8 mouse cellular contexts compared by ENCODE assay signal in genomic region chr10:81571501-81571876, GRCm38 (mm10). TPM values are rescaled to one million over a fixed set of nuclear protein-coding genes. Genes with fewer than 3 reads are reported as not detected.
A peak's percentile ranks its signal among the peaks of the same experiment; 100 is the strongest.
DNase-seq lines count a peak whose midpoint lies in the region; ATAC-seq and TF ChIP-seq lines count a peak whose summit lies in the region.

No protein-coding gene starts in this region.

- H3K4me1 ChIP-seq in hindbrain, postnatal 0 days (ENCODE audit: insufficient read depth, low read length) = peaks cover 38% of the 10 kb centered on the region

- H3K27me3 ChIP-seq in hindbrain, postnatal 0 days (ENCODE audit: insufficient read depth, low read length) = peaks cover 13% of the 10 kb centered on the region; the same call in 1 of the 2 replicates

- peak overlapping the region; percentile 85 for H3K4me2 ChIP-seq in hindbrain, postnatal 0 days (ENCODE audit: low read depth, low read length)

- ATAC-seq in common myeloid progenitor, adult 5-6 weeks (replicated peaks; ENCODE audit: low read depth, poor library complexity, severe bottlenecking) = peak; percentile 89
- peak; percentile 95 for ATAC-seq in hindbrain, postnatal 0 days
- peak; percentile 85 for ATAC-seq in megakaryocyte, adult 5-6 weeks (ENCODE audit: poor library complexity, severe bottlenecking)

- peak; percentile 97 for DNase-seq in ZHBTc4 (ENCODE audit: low read depth, low spot score)
- peak; percentile 99 for DNase-seq in gastrocnemius, adult 2 months
- DNase-seq in hindbrain, postnatal 0 days (ENCODE audit: low spot score) = peak; percentile 100
- peak; percentile 97 to 98 for DNase-seq in left cerebral cortex, adult 2 months (ENCODE audit: extremely low spot score in 1 of 2, low spot score in 2 of 2)
- DNase-seq in right cerebral cortex, adult 2 months (ENCODE audit: low spot score in 2 of 2) = peak; percentile 99 to 100
- peak; percentile 99 for DNase-seq in urinary bladder, postnatal 14 days (ENCODE audit: low spot score)

- no peak for TF ChIP-seq CTCF in gastrocnemius, adult 2 months (IDR thresholded peaks at IDR 0.05)
- no peak for TF ChIP-seq CTCF in hindbrain, postnatal 0 days (IDR thresholded peaks at IDR 0.05; ENCODE audit: low read depth)
- TF ChIP-seq CTCF in left cerebral cortex, adult 2 months (IDR thresholded peaks at IDR 0.05) = no peak

- intact Hi-C loops in gastrocnemius, adult 2 months (cut with DNase I) = no loop called here
- intact Hi-C loops in left cerebral cortex, adult 2 months (cut with DNase I) = loop anchor here (1.0 to 2.0 kb wide), 2 partner anchors 29 to 33 kb away; no protein-coding TSS in a partner anchor

- no peaks in the 10 kb centered on the region for H3K9me3 ChIP-seq in hindbrain, postnatal 0 days (ENCODE audit: low read length)

- H3K27ac ChIP-seq in gastrocnemius, adult 2 months = peak overlapping the region; percentile 97
- peak overlapping the region; percentile 60; the same call in 1 of the 2 replicates for H3K27ac ChIP-seq in hindbrain, postnatal 0 days
- H3K27ac ChIP-seq in left cerebral cortex, adult 2 months = peak overlapping the region; percentile 82

- under 1% methylated on average over 18 of the region's 18 CpGs for WGBS in hindbrain, postnatal 0 days

- H3K36me3 ChIP-seq in hindbrain, postnatal 0 days (ENCODE audit: insufficient read depth, low read length) = 0 out of 2 replicates have a peak, but pooled peaks cover 4% of the 10 kb centered on the region

- H3K9ac ChIP-seq in hindbrain, postnatal 0 days (replicated peaks; ENCODE audit: low read length) = no peak overlapping the region

- peak overlapping the region; percentile 88 for H3K4me3 ChIP-seq in gastrocnemius, adult 2 months
- H3K4me3 ChIP-seq in hindbrain, postnatal 0 days (ENCODE audit: low read length) = peak overlapping the region; percentile 39
- peak overlapping the region; percentile 82 for H3K4me3 ChIP-seq in left cerebral cortex, adult 2 months

RNA-seq across cellular contexts. Expression of gene Tle2, which starts 2.9 kb away (rescaled TPM):
- 1.5 and 3.3 TPM in 2 replicates for total RNA-seq in common myeloid progenitor, adult 5-6 weeks (2017)
- total RNA-seq in gastrocnemius, adult 2 months (2021) = 1 to 10 TPM; 5.6 to 7.3 TPM
- 28.8 and 41.8 TPM in 2 replicates for total RNA-seq in hindbrain, postnatal 0 days (2014; rRNA removed)
- polyA plus RNA-seq in hindbrain, postnatal 0 days (2015; fragmentation: Nextera tagmentation; extraction: Ambion mirVana) = 43.7 and 45.5 TPM in 2 replicates
- total RNA-seq in left cerebral cortex, adult 2 months (2021) = 10 to 100 TPM; 36.2 to 40.7 TPM
- 1.1 and 3.3 TPM in 2 replicates for total RNA-seq in megakaryocyte, adult 5-6 weeks (2015)
- 0.51 and 1.8 TPM in 2 replicates for total RNA-seq in megakaryocyte, adult 5-6 weeks (2017)

RNA-seq across cellular contexts. Expression of gene Aes, which starts 12.2 kb away (rescaled TPM):
- total RNA-seq in common myeloid progenitor, adult 5-6 weeks (2017) = 134 and 183 TPM in 2 replicates
- total RNA-seq in gastrocnemius, adult 2 months (2021) = 100 to 1,000 TPM; 847 to 871 TPM
- total RNA-seq in hindbrain, postnatal 0 days (2014; rRNA removed) = 611 and 635 TPM in 2 replicates
- 803 and 834 TPM in 2 replicates for polyA plus RNA-seq in hindbrain, postnatal 0 days (2015; fragmentation: Nextera tagmentation; extraction: Ambion mirVana)
- total RNA-seq in left cerebral cortex, adult 2 months (2021) = 100 to 1,000 TPM; 637 to 727 TPM
- total RNA-seq in megakaryocyte, adult 5-6 weeks (2015) = 345 and 384 TPM in 2 replicates
- 238 and 282 TPM in 2 replicates for total RNA-seq in megakaryocyte, adult 5-6 weeks (2017)

RNA-seq across cellular contexts. Expression of gene Gna11, which starts 26.5 kb away (rescaled TPM):
- 5.0 and 5.7 TPM in 2 replicates for total RNA-seq in common myeloid progenitor, adult 5-6 weeks (2017)
- total RNA-seq in gastrocnemius, adult 2 months (2021) = 10 to 100 TPM; 25.7 to 30.3 TPM
- total RNA-seq in hindbrain, postnatal 0 days (2014; rRNA removed) = 121 and 139 TPM in 2 replicates
- polyA plus RNA-seq in hindbrain, postnatal 0 days (2015; fragmentation: Nextera tagmentation; extraction: Ambion mirVana) = 95.6 and 105 TPM in 2 replicates
- 100 to 1,000 TPM; 106 to 110 TPM for total RNA-seq in left cerebral cortex, adult 2 months (2021)
- 4.9 and 7.8 TPM in 2 replicates for total RNA-seq in megakaryocyte, adult 5-6 weeks (2015)
- 7.1 and 8.1 TPM in 2 replicates for total RNA-seq in megakaryocyte, adult 5-6 weeks (2017)

RNA-seq across cellular contexts. Expression of gene Tle6, which starts 29.4 kb away (rescaled TPM):
- total RNA-seq in common myeloid progenitor, adult 5-6 weeks (2017) = 8.4 and 26.1 TPM in 2 replicates
- total RNA-seq in gastrocnemius, adult 2 months (2021) = 1 to 10 TPM; 5.6 to 6.7 TPM
- total RNA-seq in hindbrain, postnatal 0 days (2014; rRNA removed) = 5.3 and 5.4 TPM in 2 replicates
- 6.2 and 6.6 TPM in 2 replicates for polyA plus RNA-seq in hindbrain, postnatal 0 days (2015; fragmentation: Nextera tagmentation; extraction: Ambion mirVana)
- total RNA-seq in left cerebral cortex, adult 2 months (2021) = 10 to 100 TPM; 10.3 to 12.9 TPM
- 1.9 and 8.9 TPM in 2 replicates for total RNA-seq in megakaryocyte, adult 5-6 weeks (2015)
- 6.5 and 11.4 TPM in 2 replicates for total RNA-seq in megakaryocyte, adult 5-6 weeks (2017)

RNA-seq across cellular contexts. Expression of gene BC025920, which starts 34.6 kb away (rescaled TPM):
- total RNA-seq in common myeloid progenitor, adult 5-6 weeks (2017) = 1.4 and 2.1 TPM in 2 replicates
- 1 to 10 TPM; 2.5 to 3.9 TPM for total RNA-seq in gastrocnemius, adult 2 months (2021)
- total RNA-seq in hindbrain, postnatal 0 days (2014; rRNA removed) = 4.2 and 4.3 TPM in 2 replicates
- 0.97 and 1.3 TPM in 2 replicates for polyA plus RNA-seq in hindbrain, postnatal 0 days (2015; fragmentation: Nextera tagmentation; extraction: Ambion mirVana)
- 1 to 10 TPM; 2.6 to 2.9 TPM for total RNA-seq in left cerebral cortex, adult 2 months (2021)
- 1.7 and 2.0 TPM in 2 replicates for total RNA-seq in megakaryocyte, adult 5-6 weeks (2015)
- 2.3 and 2.4 TPM in 2 replicates for total RNA-seq in megakaryocyte, adult 5-6 weeks (2017)

Comparison
In these comparisons a context has a peak if more than half of its experiments do, and no peak if none do; other contexts are left out.
1. Peak in every context shown above with its lines: DNase-seq, ATAC-seq, H3K4me3 ChIP-seq and H3K27ac ChIP-seq.